Mouse (Mus musculus) adrenal gland, adult 18-20 months (tissue): ENCODE data around the gene Cacna1d. TPM values are rescaled to one million over a fixed set of nuclear protein-coding genes. Genes with fewer than 3 reads are reported as not detected.

ENCODE experiments used
- DNase-seq, 2 experiments: peaks; one replicate each; pipeline ENCODE4 v3.0.0; 2021 to 2022; ENCODE audit warnings: low spot score in 2 of 2
- long read RNA-seq, 2 experiments: library from polyadenylated mRNA; stranded (forward); transcript quantifications; one replicate each; pipeline ENCODE4 v2.0.0; 2021
- total RNA-seq, 2 experiments: library from RNA; stranded (reverse); gene quantifications; 1 replicate in 1 of 2; 2 replicates in 1 of 2; pipeline ENCODE4 v1.2.3; 2021

Gene Cacna1d
- total RNA-seq: 10 to 100 TPM; 12.4 to 13.8 TPM
- long read RNA-seq, experiment 1, partial matches to known transcripts: 0 of 2 reads
- long read RNA-seq, experiment 1, other reads (novel, unspliced or antisense): 2 of 2 reads
- long read RNA-seq, experiment 2, partial matches to known transcripts: 0 of 2 reads
- long read RNA-seq, experiment 2, other reads (novel, unspliced or antisense): 1 of 2 reads

DNA sequence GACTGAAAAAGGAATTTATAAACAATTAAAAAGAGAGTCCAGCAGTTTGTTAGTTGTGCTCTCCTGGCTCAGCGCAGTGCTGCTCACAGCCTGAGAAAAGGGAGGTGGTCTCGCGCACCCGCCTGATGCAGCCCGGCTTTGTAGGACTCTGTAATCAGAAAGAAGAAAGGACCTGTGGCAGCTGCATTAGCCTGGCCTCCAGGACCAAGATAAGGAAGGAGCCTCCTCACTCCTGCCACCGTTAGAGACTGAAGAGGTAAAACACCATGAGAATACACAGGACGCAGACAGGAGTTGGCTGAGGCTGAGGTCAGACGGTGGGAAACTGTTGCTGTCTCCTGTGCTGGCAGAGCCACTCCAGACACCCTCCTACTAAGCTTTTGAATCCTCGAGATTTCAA is at the start of gene Cacna1d:
Gene Cacna1d, minus strand, starts transcription at position 114 of the 400 bp plus-strand sequence.
- DNase-seq: no peak

DNA sequence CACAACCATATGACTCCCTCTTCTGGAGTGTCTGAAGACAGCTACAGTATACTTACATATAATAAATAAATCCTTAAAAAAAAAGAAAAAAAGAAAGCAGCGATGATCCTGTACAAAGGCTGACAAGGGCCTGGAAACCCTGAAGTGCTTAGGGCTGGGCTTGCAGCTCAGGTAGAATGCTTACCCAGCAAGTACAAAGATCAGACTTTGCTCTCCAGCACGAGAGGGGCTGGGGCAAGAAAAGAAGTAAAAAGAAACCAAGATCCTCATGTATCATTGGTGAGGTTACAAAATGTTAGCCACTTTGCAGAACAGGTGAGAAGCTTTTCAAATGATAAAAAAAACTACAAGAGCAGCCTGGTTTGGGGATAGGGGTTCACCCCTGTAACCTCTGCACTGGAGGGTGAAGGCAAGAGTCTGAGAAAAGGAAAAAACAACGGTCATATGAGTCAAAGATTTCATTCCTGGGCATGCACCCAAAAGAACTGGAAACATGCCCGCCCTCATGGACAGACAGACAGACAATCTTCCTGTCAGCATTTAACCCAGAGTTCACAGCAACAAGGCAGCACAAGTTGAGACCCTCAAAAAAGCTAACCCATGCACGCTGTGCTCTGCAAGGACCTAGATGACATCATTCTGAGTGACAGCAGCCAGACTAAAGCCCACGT is 42.7 kb upstream of the Cacna1d start:
- DNase-seq: no peak

DNA sequence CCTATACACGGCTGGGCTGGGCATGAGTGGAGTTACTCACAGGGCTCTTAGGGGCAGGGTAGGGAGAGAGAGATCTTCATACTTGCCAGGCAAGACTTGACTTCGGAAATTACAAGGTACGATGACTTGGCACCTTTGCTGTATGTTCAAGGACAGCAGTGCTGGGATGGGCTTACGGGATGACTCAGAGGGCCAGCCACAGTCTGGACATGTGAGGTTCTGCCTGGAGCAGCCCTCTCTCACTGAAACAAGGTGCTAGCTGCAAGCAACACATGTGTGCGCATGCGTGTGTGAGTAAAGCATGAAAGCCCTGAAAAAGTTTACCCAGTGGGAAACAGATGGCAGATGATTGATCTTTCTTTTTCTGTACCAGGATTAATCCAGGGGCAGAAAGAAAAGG is 40.6 kb upstream of the Cacna1d start:
- DNase-seq: peak in 1 of 2 experiments; percentile 29

DNA sequence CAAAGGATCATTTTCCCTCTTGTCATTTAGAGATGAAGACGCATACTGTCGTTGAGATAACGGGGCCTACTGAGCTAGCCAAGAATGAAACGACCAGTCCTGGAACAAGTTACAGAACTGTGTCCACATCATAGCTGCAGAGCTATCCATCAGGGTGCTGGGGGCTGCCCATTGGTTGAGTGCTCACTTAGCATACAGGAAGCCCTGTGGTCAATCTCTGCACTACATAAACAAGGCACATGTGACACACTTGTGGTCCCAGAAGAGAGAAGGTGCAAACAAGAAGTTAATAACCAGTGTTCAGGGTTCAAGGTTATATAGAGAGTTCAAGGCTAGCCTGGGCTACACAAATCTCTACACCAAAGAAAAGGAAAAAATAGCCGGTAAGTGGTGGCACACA is 40.2 kb upstream of the Cacna1d start:
- DNase-seq: no peak

DNA sequence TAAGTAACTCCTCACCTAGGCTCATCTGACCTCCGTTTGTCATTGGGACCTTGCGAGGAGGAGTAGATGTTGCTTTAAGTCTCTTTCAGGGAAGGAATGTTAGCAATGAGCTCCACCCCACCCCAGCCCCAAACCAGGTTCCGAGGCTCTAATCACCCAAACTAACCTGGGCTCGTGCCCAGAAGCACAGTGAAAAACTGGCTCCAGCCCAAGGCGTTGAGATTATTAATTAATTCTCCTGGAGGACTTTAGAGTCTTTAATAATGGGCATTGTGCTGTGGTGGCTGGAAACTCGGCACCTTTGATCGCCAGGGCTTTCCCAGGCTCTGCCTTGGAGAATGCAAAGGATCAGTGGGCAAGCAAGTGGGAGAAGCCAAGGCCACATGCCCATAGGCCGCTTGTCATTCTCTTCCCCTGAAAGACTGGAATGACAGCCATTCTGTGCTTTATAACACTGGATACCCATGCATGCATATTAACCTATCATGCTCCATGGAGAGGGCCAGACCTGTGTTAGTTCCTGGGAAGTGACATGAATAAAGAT is 39.5 kb upstream of the Cacna1d start:
- no peak for DNase-seq

DNA sequence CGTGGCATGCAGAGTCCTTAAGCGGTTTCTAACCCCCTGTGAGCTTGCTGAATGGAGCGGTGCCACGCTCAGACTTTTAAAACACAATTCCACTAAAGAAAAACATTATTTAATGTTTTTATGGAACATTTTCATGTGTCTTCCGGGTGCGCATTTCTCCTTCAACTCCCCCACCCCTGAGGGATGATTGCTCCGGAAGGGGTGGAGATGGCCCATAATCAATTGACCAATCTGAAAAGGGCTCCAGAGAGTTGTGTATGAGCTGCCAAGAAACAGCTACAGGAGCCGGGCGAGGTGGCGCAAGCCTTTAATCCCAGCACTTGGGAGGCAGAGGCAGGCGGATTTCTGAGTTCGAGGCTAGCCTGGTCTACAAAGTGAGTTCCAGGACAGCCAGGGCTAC is 38.2 kb upstream of the Cacna1d start:
- no peak for DNase-seq

DNA sequence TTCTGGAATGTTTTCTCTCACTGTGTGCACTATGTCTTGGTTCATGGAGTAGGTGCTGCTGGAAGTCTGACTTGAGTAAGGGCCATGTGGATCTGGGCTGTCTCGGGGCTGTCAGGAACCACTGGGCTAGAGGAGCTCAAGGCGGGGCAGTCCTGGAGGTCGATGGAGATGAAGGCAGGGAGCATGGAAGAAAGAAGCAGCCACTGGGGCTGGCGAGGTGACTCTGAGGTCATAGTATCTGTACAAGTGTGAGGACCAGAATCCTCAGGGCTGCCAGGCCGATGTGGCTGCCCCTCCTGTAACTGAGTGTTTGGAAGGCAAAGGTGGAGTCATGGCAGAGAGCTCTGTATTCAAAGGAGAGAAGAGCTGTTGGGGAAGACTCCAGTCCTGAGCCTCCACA is 37.7 kb upstream of the Cacna1d start:
- no peak for DNase-seq

DNA sequence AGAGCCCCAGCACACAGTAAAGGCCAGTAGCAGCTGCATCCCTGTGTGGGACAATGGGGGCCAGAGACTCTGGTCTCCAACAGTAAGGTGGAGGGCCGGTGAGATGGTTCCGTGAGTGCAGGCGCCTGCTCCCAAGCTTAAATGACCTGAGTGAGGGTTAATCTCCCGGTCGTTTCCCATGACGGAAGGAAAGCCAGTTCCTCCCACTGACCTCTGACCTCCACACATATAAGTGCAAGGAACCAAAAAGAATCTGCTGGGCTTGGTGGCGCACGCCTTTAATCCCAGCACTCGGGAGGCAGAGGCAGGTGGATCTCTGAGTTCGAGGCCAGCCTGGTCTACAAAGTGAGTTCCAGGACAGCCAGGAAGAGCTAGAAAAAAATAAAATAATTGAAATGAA is 37.1 kb upstream of the Cacna1d start:
- DNase-seq: no peak

DNA sequence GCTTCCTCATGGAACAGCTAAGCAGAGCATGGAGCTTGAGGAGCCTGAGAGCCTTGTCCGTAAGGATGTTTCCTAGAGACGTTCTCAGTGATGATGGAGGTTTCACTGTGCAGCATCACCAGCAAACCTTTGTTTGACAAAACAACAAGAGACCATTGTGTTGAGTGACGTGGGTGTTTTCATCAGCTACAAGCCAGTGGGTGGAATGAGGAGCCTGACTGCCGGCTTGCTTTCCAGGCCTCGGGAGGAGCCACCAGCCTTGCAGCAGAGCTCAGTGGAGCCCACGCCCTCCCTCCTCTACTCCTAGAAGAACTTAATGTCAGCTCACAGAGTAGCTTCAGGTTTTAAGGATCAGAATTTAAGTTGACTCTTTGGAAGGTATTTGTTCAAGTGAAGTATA is 32.1 kb upstream of the Cacna1d start:
- DNase-seq: no peak

DNA sequence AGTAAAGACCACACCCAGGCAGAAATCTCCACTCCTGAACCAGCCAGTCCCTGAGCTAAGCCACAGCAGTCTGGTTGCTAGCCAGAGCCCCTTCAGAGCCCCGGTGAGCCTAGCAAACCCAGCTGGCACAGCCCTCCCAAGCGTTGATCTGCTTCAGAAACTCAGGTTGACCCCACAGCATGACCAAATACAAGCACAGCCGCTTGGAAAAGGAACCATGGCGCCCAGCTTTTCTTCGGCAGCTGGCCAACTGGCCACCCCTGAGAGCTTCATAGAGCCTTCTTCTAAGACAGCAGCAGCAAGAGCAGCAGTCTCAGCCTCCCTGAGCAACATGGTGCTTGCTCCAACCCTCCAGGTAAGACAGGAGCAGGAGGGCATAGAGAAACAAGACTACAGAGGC is 28.1 kb upstream of the Cacna1d start:
- DNase-seq: no peak

DNA sequence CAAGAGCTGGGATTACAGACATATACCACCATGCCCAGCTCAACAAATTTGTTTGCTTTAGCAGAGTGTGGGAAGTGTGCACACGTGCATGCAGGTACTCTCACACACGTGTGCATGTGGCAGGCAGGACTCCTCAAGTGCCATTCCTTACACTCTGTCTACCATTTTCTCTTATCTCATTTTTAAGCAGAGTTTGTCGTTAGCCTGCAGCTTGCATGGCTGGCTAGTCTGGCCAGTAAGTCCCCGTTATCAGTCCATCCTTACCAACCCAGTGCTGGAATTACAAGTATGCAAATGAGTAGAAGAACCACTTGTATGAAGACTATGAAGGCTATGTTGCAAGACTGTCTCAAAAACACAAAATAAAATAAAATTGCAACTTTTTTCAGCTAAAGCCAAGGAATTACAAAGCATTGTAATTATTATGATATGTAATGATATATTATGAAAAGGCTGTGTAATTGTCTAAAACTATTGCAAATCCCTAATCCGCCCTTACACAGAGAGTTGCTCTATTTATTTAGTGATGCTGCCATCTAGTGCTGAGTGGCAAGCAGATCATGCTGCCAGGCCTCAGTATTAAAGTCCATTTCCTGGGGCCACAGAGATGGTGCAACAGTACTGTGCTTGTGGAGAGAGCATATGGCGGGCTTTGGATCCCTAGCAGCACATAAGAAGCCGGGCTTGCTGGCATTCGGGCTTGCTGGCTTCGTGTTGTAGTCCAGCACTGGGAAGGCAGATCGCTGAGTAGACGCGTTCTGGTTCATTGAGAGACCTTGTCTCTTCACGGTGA is 24.9 kb upstream of the Cacna1d start:
- no peak for DNase-seq

DNA sequence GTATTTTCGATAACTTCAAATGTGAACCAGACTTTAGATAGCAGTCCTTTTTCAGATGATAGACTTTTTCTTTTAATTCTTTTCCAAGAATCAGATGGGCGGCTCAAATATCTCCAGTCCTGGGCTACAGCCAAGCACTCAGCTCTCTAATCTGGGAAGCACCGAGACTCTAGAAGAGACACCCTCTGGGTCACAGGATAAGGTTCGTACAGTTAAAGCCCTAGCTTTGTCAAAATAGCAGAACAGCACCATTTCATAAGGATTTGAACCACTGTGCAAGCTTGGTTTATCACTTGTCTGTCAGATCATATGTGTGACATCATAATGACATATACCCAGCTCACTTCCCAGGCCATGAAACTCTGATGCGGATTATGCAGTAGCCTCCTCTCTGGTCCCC is 21.6 kb upstream of the Cacna1d start:
- no peak for DNase-seq

DNA sequence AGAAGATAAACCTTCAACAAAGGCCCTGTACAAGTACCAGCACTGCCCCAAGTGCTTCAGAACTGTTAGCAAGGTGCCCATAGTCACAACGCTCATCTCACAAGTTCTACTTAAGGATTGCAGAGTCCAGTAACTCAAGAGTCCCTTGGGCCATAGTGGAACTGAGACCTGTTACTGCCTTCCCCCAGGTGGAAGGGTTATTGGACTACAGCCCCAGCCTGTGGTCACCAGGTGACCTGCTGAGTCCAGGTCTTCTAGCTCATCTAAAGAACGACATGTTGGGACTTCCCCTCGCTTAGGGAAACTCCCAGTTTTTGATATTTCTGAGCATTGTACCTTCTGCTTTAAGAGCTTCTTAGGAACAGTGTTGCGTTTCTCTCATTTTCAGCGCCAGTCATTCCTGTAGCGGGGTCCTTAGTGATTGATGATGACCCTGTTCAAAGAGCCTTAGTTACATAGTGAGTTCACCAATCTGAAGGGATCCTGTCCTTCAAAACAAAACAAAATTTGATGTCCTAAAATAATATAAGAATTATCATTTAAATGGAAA is 19.0 kb upstream of the Cacna1d start:
- no peak for DNase-seq

DNA sequence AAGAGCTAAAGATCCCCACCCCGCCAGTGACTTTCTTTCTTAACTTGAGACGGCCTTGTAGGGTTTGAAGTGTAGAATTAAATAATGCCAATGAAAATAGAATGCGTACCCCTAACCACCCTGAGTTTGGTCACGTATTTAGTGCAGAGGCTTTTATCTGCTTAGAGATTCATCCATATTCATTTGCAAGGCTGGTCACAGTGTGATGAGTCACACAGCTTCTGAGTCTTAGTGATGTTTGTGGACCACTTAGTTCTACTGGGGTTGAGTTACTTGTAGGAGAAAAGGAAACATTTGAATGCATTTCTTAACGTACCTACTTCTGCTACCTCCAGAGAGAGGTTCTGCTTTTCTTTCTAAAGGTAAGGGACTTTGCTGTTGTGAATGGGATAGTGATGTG is 13.7 kb upstream of the Cacna1d start:
- DNase-seq: no peak

DNA sequence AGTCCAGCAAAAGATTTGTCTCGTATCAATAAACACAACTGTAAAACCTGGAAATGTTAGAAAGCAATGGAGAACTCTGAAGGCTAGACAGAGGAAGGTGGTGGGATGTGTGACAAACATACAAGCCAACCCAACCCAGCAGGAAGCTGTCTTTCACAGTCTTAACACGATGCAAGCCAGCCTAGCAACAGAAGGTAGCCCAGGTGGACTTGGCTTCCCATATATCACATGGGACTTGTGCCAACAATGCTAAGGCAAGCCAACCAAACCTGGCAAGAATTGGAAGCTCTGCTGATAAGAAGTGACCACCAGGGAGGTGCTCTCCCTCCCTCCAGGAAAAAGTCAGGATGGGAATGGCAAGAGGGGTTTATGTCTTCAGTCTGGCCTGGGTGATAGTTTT is 6.9 kb upstream of the Cacna1d start:
- no peak for DNase-seq

DNA sequence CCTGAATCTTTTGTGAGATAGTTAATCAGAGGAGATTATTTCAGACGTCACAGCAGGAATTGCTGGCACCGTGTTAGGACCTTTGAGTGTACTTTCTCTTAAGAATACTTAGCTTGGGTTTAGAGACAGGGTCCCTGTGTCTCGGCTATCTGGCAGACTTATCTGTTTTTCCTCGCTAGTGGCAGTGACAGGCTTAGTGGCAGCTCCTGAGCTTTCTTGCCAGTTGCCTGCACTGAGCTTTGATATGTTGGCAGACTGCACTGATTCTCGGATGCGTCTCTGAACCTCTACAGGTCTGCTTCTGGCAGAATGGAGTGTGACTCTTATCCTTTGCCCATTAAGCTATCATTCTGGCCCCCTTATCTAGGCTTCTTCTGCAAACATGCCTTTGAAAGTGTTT is 3.7 kb upstream of the Cacna1d start:
- no peak for DNase-seq

DNA sequence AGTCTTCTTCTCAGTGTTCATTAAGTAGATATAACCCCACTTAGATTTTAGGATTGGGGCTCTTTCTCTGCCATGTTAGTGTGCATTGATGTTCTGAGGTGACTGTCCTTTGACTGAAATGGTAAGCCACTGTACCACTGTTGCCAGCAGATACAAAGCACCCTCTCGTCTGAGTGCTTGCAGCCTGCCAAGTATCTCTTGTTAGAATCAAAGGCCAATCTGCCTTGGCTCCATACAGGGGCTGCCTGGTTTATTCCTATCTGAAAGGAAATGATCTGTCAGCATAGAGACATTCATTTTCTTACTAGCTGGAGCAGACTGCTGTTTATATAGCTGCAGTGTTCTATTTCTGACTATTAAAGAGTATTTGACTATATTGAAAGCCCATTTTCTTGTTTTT is 2.0 kb upstream of the Cacna1d start:
- no peak for DNase-seq

DNA sequence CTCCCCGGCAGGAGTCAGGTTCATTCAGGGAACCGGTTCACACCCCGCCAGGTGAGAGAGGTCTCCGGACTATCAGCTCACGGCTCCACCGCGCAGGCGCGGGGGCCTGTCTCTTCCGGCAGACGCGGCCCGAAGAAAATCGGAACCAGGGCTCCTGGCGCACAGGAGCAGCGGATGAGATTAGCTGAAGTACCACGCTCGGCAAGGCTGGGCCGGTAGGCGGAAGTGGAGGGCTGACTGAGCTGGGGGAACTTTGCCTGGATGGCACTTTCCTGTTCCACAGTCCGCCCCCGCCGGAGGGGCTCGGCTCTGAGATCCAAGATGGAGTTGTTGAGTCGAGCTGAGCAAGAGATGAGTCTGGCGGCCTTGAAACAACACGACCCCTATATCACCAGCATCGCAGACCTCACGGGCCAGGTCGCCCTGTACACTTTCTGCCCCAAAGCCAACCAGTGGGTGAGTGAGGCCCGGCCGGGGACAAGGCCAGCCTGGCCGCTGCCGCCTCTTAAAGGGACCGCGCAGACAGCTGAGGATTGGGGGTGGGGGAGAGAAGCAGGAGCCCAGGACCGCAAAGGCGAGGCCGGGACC is 11.8 kb downstream of the Cacna1d start, which contains the start of gene Dcp1a:
Gene Dcp1a, plus strand, starts transcription at position 175 of the 588 bp plus-strand sequence.
- peak; percentile 90 for DNase-seq

DNA sequence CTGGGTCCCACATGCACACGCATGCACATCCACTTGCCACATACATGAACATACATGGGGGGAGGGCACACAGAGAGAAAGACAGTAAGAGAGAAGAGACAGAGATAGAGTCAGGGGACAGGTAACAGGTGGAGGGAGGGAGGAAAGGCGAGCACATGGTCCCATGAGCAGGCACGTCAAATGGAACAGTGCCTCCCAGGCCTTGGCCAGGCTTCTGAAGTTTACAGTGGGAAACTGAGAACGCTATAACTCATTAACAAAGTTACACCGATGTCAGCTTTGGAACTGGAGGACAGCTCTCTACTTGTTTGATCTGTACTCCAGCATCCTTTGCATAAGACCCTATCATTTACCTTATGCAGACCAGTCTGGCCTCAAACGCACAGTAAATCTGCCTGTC is 16.8 kb downstream of the Cacna1d start:
- no peak for DNase-seq

DNA sequence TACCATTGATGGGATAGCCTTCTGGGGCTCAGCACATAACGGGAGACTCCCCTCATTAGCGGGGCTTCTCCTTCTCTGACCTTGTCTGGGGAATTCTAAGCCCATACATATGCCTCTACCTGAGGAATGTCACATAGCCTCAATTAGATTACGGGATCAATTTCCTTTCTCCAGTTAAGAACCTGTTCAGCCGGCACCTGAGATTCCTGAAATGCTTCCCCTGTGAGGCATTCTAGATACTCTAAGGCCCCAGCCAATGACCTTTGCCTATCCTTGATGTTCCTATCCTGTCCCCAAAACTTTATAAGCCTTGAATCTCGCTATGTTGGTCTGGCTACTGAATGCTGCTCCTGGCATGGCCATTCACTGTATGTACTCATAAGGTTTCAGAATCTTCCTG is 17.6 kb downstream of the Cacna1d start:
- DNase-seq: no peak

DNA sequence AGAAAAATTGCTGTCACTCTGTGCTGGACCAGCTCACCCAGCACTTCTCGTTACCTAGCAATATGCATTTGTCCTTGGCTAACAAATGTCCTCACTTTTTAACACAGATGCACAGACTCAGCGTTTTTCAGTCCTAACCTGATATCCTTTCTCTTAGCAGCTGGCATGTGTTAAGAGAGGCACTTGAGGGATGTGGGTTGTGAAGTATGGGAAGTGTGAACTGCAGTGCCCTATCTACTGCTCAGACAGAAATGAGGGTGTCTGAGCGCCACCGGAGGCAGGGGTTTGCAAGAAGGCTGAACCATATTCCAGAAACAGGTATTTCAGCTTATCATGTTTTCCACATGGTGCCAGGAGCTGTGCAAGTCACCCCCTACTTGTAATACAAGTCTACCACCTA is 27.9 kb downstream of the Cacna1d start:
- DNase-seq: no peak
